Mouse (Mus musculus): ENCODE measurements around the gene Rgl1. TPM values are rescaled to one million over a fixed set of nuclear protein-coding genes. Genes with fewer than 3 reads are reported as not detected.
A peak's percentile ranks its signal among the peaks of the same experiment; 100 is the strongest.

Rgl1 gene
- total and polyA plus RNA-seq, 2 experiments = 4.2 to 10.2 TPM

DNA sequence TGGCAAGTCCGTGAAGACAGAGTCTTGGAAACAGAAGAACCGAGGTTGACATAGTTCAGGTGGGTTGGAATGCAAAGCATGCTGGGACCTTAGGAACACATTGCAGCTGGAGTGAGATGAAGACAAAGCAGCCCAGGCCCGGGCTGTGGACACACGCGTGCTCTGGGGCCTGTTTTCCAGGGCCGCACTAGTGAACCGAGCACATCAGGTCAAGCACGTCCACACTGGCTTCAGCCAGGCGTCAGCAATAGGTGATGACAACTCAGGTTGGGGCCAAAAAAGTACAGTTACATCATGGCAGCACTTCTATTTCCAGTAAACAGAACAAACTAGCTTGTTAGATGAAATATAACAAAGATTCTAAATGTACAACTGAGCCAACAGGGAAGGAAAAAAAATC, 27.4 kb downstream of the Rgl1 start:
- Histone ChIP-seq H3K27ac (replicated peaks; ENCODE audit: insufficient read depth, low read depth, low read length) (no peak overlapping the region), H3K36me3 (ENCODE audit: control insufficient read depth, insufficient read depth, low read length) (no peaks in the 10 kb centered on the region), H3K4me1 (ENCODE audit: control insufficient read depth, insufficient read depth, low read length) (no peaks in the 10 kb centered on the region), H3K4me3 (ENCODE audit: insufficient read depth, low read depth, low read length) (no peak overlapping the region), H3K79me2 (ENCODE audit: control insufficient read depth, insufficient read depth, low read length) (no peaks in the 10 kb centered on the region), H3K9ac (ENCODE audit: low read depth, low read length) (no peak overlapping the region), H3K27me3 (ENCODE audit: control insufficient read depth, insufficient read depth, low read length) (no peaks in the 10 kb centered on the region)
- no peak for DNase-seq (ENCODE audit: extremely low read depth, low read depth, low spot score)
- TF ChIP-seq POLR2A (IDR thresholded peaks at IDR 0.05; ENCODE audit: extremely low read depth, insufficient read depth, low read length) (no peak), CTCF (IDR thresholded peaks at IDR 0.05; ENCODE audit: low read depth, low read length) (no peak)
- WGBS = 90% methylated on average over 9 of the region's 9 CpGs

DNA sequence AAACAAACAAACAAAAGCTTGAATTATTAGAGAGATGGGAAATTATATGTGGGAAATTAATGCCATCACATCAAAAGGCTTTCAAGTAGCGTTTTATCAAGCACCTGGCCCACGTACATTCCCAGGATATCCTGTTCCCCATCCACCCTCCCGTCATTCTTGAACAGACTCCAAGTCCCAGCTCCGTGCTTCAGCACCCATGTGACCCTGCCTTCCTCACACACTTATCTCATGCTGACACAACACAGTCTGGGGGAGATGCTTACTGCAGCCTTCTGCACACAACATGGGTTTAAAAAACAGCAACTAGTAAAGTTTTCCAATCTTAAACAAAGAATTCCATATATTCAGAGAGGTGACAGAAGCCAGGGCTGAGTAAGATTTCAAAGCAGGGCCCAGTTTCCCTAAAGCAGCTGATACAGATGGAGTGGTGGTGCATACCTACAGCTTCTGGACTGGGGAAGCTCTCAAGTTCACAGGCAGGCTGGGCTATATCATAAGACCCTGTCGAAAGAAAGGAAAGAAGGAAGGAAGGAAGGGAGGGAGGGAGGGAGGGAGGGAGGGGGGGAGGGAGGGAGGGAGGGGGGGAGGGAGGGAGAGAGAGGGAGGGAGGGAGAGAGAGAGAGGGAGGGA, 38.4 kb downstream of the Rgl1 start:
- Histone ChIP-seq H3K27ac (replicated peaks; ENCODE audit: insufficient read depth, low read depth, low read length) (no peak overlapping the region), H3K27me3 (ENCODE audit: control insufficient read depth, insufficient read depth, low read length) (no peaks in the 10 kb centered on the region), H3K36me3 (ENCODE audit: control insufficient read depth, insufficient read depth, low read length) (no peaks in the 10 kb centered on the region), H3K79me2 (ENCODE audit: control insufficient read depth, insufficient read depth, low read length) (no peaks in the 10 kb centered on the region), H3K4me1 (ENCODE audit: control insufficient read depth, insufficient read depth, low read length) (no peaks in the 10 kb centered on the region), H3K9ac (ENCODE audit: low read depth, low read length) (no peak overlapping the region), H3K4me3 (ENCODE audit: insufficient read depth, low read depth, low read length) (no peak overlapping the region)
- no peak for DNase-seq (ENCODE audit: extremely low read depth, low read depth, low spot score)
- TF ChIP-seq CTCF (IDR thresholded peaks at IDR 0.05; ENCODE audit: low read depth, low read length) (no peak), POLR2A (IDR thresholded peaks at IDR 0.05; ENCODE audit: extremely low read depth, insufficient read depth, low read length) (no peak)
- WGBS = 68% methylated on average over 5 of the region's 5 CpGs

DNA sequence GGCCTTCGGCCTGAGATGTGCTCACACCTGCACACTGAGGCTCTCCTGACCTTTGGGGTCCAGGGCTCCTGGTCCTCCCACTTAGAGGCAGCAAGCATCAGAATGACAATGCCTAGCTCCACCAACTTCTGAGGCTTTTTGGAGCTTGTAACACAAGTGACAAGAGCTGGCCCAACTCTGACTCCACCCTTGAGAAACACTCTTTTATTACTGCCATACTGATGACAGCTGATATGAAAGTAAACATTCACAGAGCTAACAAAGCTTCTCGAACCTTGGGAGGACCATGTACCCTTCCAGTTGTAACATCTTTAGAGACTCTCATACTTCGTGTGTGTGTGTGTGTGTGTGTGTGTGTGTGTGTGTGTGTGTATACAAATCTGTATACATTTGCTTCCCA, 40.1 kb downstream of the Rgl1 start:
- TF ChIP-seq POLR2A (IDR thresholded peaks at IDR 0.05; ENCODE audit: extremely low read depth, insufficient read depth, low read length) (no peak), CTCF (IDR thresholded peaks at IDR 0.05; ENCODE audit: low read depth, low read length) (no peak)
- DNase-seq (ENCODE audit: extremely low read depth, low read depth, low spot score) = no peak
- Histone ChIP-seq H3K27me3 (ENCODE audit: control insufficient read depth, insufficient read depth, low read length) (no peaks in the 10 kb centered on the region), H3K4me3 (ENCODE audit: insufficient read depth, low read depth, low read length) (no peak overlapping the region), H3K79me2 (ENCODE audit: control insufficient read depth, insufficient read depth, low read length) (no peaks in the 10 kb centered on the region), H3K27ac (replicated peaks; ENCODE audit: insufficient read depth, low read depth, low read length) (no peak overlapping the region), H3K4me1 (ENCODE audit: control insufficient read depth, insufficient read depth, low read length) (no peaks in the 10 kb centered on the region), H3K36me3 (ENCODE audit: control insufficient read depth, insufficient read depth, low read length) (no peaks in the 10 kb centered on the region), H3K9ac (ENCODE audit: low read depth, low read length) (no peak overlapping the region)
- WGBS = 56% methylated on average over 3 of the region's 3 CpGs

DNA sequence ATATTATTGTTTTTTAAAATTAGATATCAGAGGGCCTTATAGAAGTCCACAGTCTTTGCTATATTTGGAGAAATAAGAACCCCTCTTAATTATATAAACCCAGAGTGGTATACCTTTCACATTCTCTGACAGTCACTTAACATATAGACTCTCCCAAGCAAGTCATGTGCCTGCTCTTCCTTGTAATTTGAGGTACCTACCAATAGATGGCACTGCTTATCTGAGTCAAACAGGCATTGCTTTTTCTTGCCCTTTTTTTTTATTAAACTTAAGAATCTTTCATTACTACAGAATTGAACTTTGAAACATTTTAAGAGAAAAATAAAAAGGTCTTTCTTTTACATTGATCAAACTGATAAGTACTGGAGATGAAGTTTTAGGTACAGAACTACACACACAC, 41.9 kb downstream of the Rgl1 start:
- no peak overlapping the region for H3K9ac ChIP-seq (ENCODE audit: low read depth, low read length)
- DNase-seq (ENCODE audit: extremely low read depth, low read depth, low spot score) = peak; percentile 32

DNA sequence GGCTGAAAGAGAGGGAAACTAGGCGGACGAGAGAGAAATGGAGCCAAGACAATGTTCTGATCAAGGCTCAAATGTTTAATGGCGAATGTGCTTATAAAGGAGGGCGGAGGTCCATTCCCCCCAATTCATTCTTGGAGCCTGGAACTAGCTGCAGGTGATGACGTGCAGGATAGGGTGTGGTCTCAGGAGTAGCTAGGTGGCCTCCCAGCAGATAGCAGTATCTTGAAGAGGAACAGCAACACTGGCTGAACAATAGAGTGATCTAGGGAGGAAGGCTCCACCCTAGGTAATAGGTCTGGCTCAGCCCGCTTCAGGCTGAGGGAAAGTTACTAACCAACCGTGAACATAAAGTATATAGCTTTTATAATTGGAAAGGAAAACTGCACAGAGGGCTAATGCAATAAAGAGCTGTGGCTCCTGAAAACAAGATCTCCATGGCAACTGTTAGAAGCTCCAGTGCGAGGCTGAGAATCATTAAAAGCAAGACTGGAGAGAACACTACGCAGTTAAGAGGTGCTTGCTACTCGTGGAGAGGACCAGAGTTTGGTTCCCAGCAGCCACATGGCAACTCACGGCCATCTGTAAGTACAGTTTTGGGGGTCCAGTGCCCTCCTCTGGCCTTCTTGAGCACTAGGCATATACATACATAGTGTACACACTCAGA, 44.5 kb downstream of the Rgl1 start:
- DNase-seq (ENCODE audit: extremely low read depth, low read depth, low spot score) = no peak
- Histone ChIP-seq H3K79me2 (ENCODE audit: control insufficient read depth, insufficient read depth, low read length) (no peaks in the 10 kb centered on the region), H3K27ac (replicated peaks; ENCODE audit: insufficient read depth, low read depth, low read length) (no peak overlapping the region), H3K9ac (ENCODE audit: low read depth, low read length) (no peak overlapping the region), H3K4me3 (ENCODE audit: insufficient read depth, low read depth, low read length) (no peak overlapping the region), H3K27me3 (ENCODE audit: control insufficient read depth, insufficient read depth, low read length) (no peaks in the 10 kb centered on the region), H3K4me1 (ENCODE audit: control insufficient read depth, insufficient read depth, low read length) (no peaks in the 10 kb centered on the region), H3K36me3 (ENCODE audit: control insufficient read depth, insufficient read depth, low read length) (no peaks in the 10 kb centered on the region)
- WGBS = 89% methylated on average over 11 of the region's 11 CpGs
- TF ChIP-seq CTCF (IDR thresholded peaks at IDR 0.05; ENCODE audit: low read depth, low read length) = no peak
- no peak for TF ChIP-seq POLR2A (IDR thresholded peaks at IDR 0.05; ENCODE audit: extremely low read depth, insufficient read depth, low read length)

More for the DNA sequence above, 41.9 kb downstream of the Rgl1 start:
- Histone ChIP-seq H3K4me3 (ENCODE audit: insufficient read depth, low read depth, low read length) (no peak overlapping the region), H3K27me3 (ENCODE audit: control insufficient read depth, insufficient read depth, low read length) (no peaks in the 10 kb centered on the region), H3K79me2 (ENCODE audit: control insufficient read depth, insufficient read depth, low read length) (no peaks in the 10 kb centered on the region), H3K4me1 (ENCODE audit: control insufficient read depth, insufficient read depth, low read length) (no peaks in the 10 kb centered on the region), H3K36me3 (ENCODE audit: control insufficient read depth, insufficient read depth, low read length) (no peaks in the 10 kb centered on the region), H3K27ac (replicated peaks; ENCODE audit: insufficient read depth, low read depth, low read length) (no peak overlapping the region)
- peak; percentile 61 for TF ChIP-seq CTCF (IDR thresholded peaks at IDR 0.05; ENCODE audit: low read depth, low read length)
- no peak for TF ChIP-seq POLR2A (IDR thresholded peaks at IDR 0.05; ENCODE audit: extremely low read depth, insufficient read depth, low read length)

- 63% methylated on average over 4 of the region's 4 CpGs for WGBS
- Histone ChIP-seq H3K4me3 (ENCODE audit: insufficient read depth, low read depth, low read length) (no peak overlapping the region), H3K27ac (replicated peaks; ENCODE audit: insufficient read depth, low read depth, low read length) (no peak overlapping the region), H3K4me1 (ENCODE audit: control insufficient read depth, insufficient read depth, low read length) (no peaks in the 10 kb centered on the region), H3K27me3 (ENCODE audit: control insufficient read depth, insufficient read depth, low read length) (no peaks in the 10 kb centered on the region), H3K9ac (ENCODE audit: low read depth, low read length) (no peak overlapping the region), H3K79me2 (ENCODE audit: control insufficient read depth, insufficient read depth, low read length) (no peaks in the 10 kb centered on the region), H3K36me3 (ENCODE audit: control insufficient read depth, insufficient read depth, low read length) (no peaks in the 10 kb centered on the region)
- no peak for DNase-seq (ENCODE audit: extremely low read depth, low read depth, low spot score)
- TF ChIP-seq CTCF (IDR thresholded peaks at IDR 0.05; ENCODE audit: low read depth, low read length) = no peak
- TF ChIP-seq POLR2A (IDR thresholded peaks at IDR 0.05; ENCODE audit: extremely low read depth, insufficient read depth, low read length) = no peak
Measured at GRCm38 (mm10) chr1:152720969-152721368, 45.2 kb downstream of the Rgl1 start.

Data from liver, adult 2 months (tissue).